In the genomic region with DNA sequence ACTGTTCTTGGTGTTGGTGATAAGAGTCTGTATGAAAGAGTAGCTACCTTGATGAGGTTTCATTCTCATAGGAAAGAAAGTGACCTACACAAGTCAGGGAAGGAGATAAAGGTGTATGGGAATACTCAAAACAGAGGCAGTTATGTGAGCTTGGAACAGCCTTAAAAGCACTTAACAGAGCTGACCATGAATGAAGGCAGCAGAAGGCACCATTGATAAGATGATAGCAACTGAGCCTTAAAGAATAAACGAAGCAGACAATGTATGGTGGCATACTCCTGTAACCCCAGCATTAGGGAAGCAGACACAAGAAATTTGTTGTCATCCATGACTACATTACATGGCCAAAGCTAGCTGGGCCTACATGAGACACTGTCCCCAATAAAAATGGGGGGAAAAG, we compare ENCODE assay signal across 30 mouse cellular contexts. TPM values are rescaled to one million over a fixed set of nuclear protein-coding genes. Genes with fewer than 3 reads are reported as not detected.
"Had no signal": no experiment of that assay in that cellular context is flagged by ENCODE, and none has a peak within 500 bp of the region (broad histone marks: within the 10 kb centered on the region; RNA-seq: fewer than 3 reads in every experiment).

No protein-coding gene starts in this region.

- H3K27me3 ChIP-seq: limb, embryonic 13.5 days; midbrain, embryonic 12.5 days; midbrain, embryonic 15.5 days; neural tube, embryonic 12.5 days; neural tube, embryonic 15.5 days had no signal

- H3K4me3 ChIP-seq: layer of hippocampus, adult 2 months; limb, embryonic 10.5 days; limb, embryonic 13.5 days; midbrain, embryonic 12.5 days; midbrain, embryonic 15.5 days; neural tube, embryonic 12.5 days; neural tube, embryonic 15.5 days had no signal

- DNase-seq: kidney, adult 18-20 months; kidney, adult 9 months; kidney, postnatal 14 days; layer of hippocampus, adult 9-11 months; lung, embryonic 14.5 days; lung, postnatal 36 days; retina, postnatal 1 day; thymus, adult 18-20 months; thymus, postnatal 36 days had no signal

- H3K9me3 ChIP-seq: limb, embryonic 10.5 days; limb, embryonic 13.5 days; midbrain, embryonic 12.5 days; midbrain, embryonic 15.5 days; neural tube, embryonic 12.5 days; neural tube, embryonic 15.5 days had no signal

- H3K4me1 ChIP-seq: limb, embryonic 10.5 days; limb, embryonic 13.5 days; midbrain, embryonic 12.5 days; midbrain, embryonic 15.5 days; neural tube, embryonic 12.5 days; neural tube, embryonic 15.5 days had no signal

- ATAC-seq: inflammation-experienced regulatory T-cells, adult 6 months; intestine, embryonic 16.5 days; lung, postnatal 0 days; midbrain, embryonic 15.5 days had no signal

- H3K9ac ChIP-seq: limb, embryonic 13.5 days; lung, embryonic 14.5 days; midbrain, embryonic 12.5 days; midbrain, embryonic 15.5 days; neural tube, embryonic 12.5 days; neural tube, embryonic 15.5 days had no signal

- H3K36me3 ChIP-seq: limb, embryonic 10.5 days; limb, embryonic 13.5 days; midbrain, embryonic 12.5 days; midbrain, embryonic 15.5 days; neural tube, embryonic 12.5 days; neural tube, embryonic 15.5 days had no signal

- H3K27ac ChIP-seq: layer of hippocampus, adult 2 months; limb, embryonic 10.5 days; limb, embryonic 13.5 days; midbrain, embryonic 12.5 days; midbrain, embryonic 15.5 days; neural tube, embryonic 12.5 days; neural tube, embryonic 15.5 days had no signal

- H3K4me2 ChIP-seq: limb, embryonic 13.5 days; lung, embryonic 14.5 days; midbrain, embryonic 12.5 days; midbrain, embryonic 15.5 days; neural tube, embryonic 12.5 days; neural tube, embryonic 15.5 days had no signal

RNA-seq across cellular contexts. Expression of a gene that starts 19.9 kb away (rescaled TPM):
- total RNA-seq: layer of hippocampus, adult 2 months; left cerebral cortex, adult 18-20 months; left cerebral cortex, postnatal 25 days had no signal
- polyA plus RNA-seq: inflammation-experienced regulatory T-cells, adult 6 months; intestine, embryonic 16.5 days; kidney, embryonic 16.5 days; limb, embryonic 10.5 days; liver, adult 2 months; lung, embryonic 14.5 days; lung, postnatal 0 days; midbrain, embryonic 12.5 days; neural tube, embryonic 15.5 days; stomach, embryonic 16.5 days had no signal

RNA-seq across cellular contexts. Expression of a gene that starts 46.8 kb away (rescaled TPM):
- total RNA-seq: layer of hippocampus, adult 2 months; layer of hippocampus, postnatal 25 days; left cerebral cortex, adult 18-20 months; left cerebral cortex, postnatal 25 days; liver, adult 2 months had no signal
- polyA plus RNA-seq: intestine, embryonic 16.5 days; kidney, embryonic 16.5 days; large intestine, adult 2 months; limb, embryonic 10.5 days; limb, embryonic 13.5 days; liver, adult 2 months; lung, postnatal 0 days; midbrain, embryonic 15.5 days; neural tube, embryonic 15.5 days; small intestine, adult 2 months; testis, adult 2 months; urinary bladder, adult 2 months had no signal

RNA-seq across cellular contexts. Expression of a gene that starts 47.0 kb away (rescaled TPM):
- total RNA-seq: layer of hippocampus, adult 2 months; layer of hippocampus, postnatal 25 days; left cerebral cortex, adult 18-20 months; left cerebral cortex, postnatal 25 days; liver, adult 2 months had no signal
- polyA plus RNA-seq: inflammation-experienced regulatory T-cells, adult 6 months; intestine, embryonic 16.5 days; kidney, embryonic 16.5 days; limb, embryonic 10.5 days; limb, embryonic 13.5 days; lung, embryonic 14.5 days; lung, postnatal 0 days; midbrain, embryonic 12.5 days; midbrain, embryonic 15.5 days; neural tube, embryonic 12.5 days; neural tube, embryonic 15.5 days; small intestine, adult 2 months; spleen, adult 2 months; stomach, embryonic 16.5 days; urinary bladder, adult 2 months had no signal
